9 mouse cellular contexts compared by ENCODE assay signal in genomic region chr10:25198575-25198974, GRCm38 (mm10).
DNase-seq lines count a peak whose midpoint lies in the region; ATAC-seq and TF ChIP-seq lines count a peak whose summit lies in the region.
"Had no signal": no experiment of that assay in that cellular context is flagged by ENCODE, and none has a peak within 500 bp of the region (broad histone marks: within the 10 kb centered on the region; RNA-seq: fewer than 3 reads in every experiment).

No protein-coding gene starts in this region.

- WGBS in heart, postnatal 0 days: 23% methylated on average over 12 of the region's 12 CpGs
- WGBS in hindbrain, embryonic 16.5 days: 74% methylated on average over 12 of the region's 12 CpGs

- H3K36me3 ChIP-seq in heart, postnatal 0 days (replicated peaks; ENCODE audit: control insufficient read depth, insufficient read depth, low read length): no peaks in the 10 kb centered on the region
- no peaks in the 10 kb centered on the region for H3K36me3 ChIP-seq in hindbrain, embryonic 16.5 days (ENCODE audit: control insufficient read depth, insufficient read depth, low read length)
- H3K36me3 ChIP-seq: midbrain, embryonic 12.5 days had no signal

- no peaks in the 10 kb centered on the region for H3K9me3 ChIP-seq in heart, postnatal 0 days (replicated peaks; ENCODE audit: control insufficient read depth, low read length)
- no peaks in the 10 kb centered on the region for H3K9me3 ChIP-seq in hindbrain, embryonic 16.5 days (ENCODE audit: control insufficient read depth, low read length)
- H3K9me3 ChIP-seq: midbrain, embryonic 12.5 days had no signal

- H3K4me3 ChIP-seq in heart, postnatal 0 days (ENCODE audit: low read depth, low read length): peak overlapping the region; percentile 21
- H3K4me3 ChIP-seq in hindbrain, embryonic 16.5 days (ENCODE audit: low read length): peak overlapping the region; percentile 52

- H3K4me1 ChIP-seq in heart, postnatal 0 days (ENCODE audit: control insufficient read depth, insufficient read depth): no peaks in the 10 kb centered on the region; the same call in 1 of the 2 replicates
- peaks cover 8% of the 10 kb centered on the region for H3K4me1 ChIP-seq in hindbrain, embryonic 16.5 days (ENCODE audit: control insufficient read depth, insufficient read depth, low read depth, low read length)

- no peak for TF ChIP-seq EP300 in heart, postnatal 0 days (IDR thresholded peaks at IDR 0.05; ENCODE audit: low read depth)

- TF ChIP-seq CTCF in heart, postnatal 0 days (IDR thresholded peaks at IDR 0.05; ENCODE audit: low read depth): no peak

- no peak for ATAC-seq in heart, postnatal 0 days (ENCODE audit: insufficient read depth, low read depth)
- no peak for ATAC-seq in hindbrain, embryonic 16.5 days

- no peak for DNase-seq in heart, postnatal 0 days (ENCODE audit: low spot score)
- DNase-seq in heart, postnatal 4 days: no peak
- peak; percentile 8 to 11 for DNase-seq in thymus, adult 18-20 months
- no peak for DNase-seq in thymus, postnatal 10 days (ENCODE audit: low spot score in 2 of 2)
- peak; percentile 12 to 19 for DNase-seq in thymus, postnatal 36 days
- DNase-seq in layer of hippocampus, adult 11-12 months (ENCODE audit: low spot score): no peak
- DNase-seq in T-cell, adult 2 months (ENCODE audit: low spot score): no peak

- no peak overlapping the region for H3K9ac ChIP-seq in heart, postnatal 0 days (replicated peaks; ENCODE audit: low read depth, low read length)
- H3K9ac ChIP-seq in hindbrain, embryonic 16.5 days (ENCODE audit: low read depth, low read length): peak overlapping the region; percentile 77
- H3K9ac ChIP-seq: midbrain, embryonic 12.5 days had no signal

- no peak overlapping the region for H3K27ac ChIP-seq in heart, postnatal 0 days (ENCODE audit: low read depth)
- no peak overlapping the region; the same call in 1 of the 2 replicates for H3K27ac ChIP-seq in hindbrain, embryonic 16.5 days (ENCODE audit: low read depth, low read length)
- H3K27ac ChIP-seq: midbrain, embryonic 12.5 days had no signal

- H3K4me2 ChIP-seq in heart, postnatal 0 days (ENCODE audit: low read depth, low read length): peak overlapping the region; percentile 69
- peak overlapping the region; percentile 77 for H3K4me2 ChIP-seq in hindbrain, embryonic 16.5 days (ENCODE audit: low read length)

- H3K27me3 ChIP-seq in heart, postnatal 0 days (ENCODE audit: control insufficient read depth, insufficient read depth, low read length): 0 out of 2 replicates have a peak, but pooled peaks cover 3% of the 10 kb centered on the region
- no peaks in the 10 kb centered on the region for H3K27me3 ChIP-seq in hindbrain, embryonic 16.5 days (replicated peaks; ENCODE audit: control insufficient read depth, insufficient read depth, low read length)

Comparison
In these comparisons a context has a peak if more than half of its experiments do, and no peak if none do; other contexts are left out.
1. DNase-seq: peak in thymus, adult 18-20 months (2 of 2) and thymus, postnatal 36 days (2 of 2); none in heart, postnatal 0 days (single experiment), heart, postnatal 4 days (single experiment), thymus, postnatal 10 days (0 of 2), layer of hippocampus, adult 11-12 months (single experiment) and T-cell, adult 2 months (single experiment).